Mouse (Mus musculus) hindbrain, embryonic 12.5 days (tissue): ENCODE results near the gene Pitpnc1. TPM values are rescaled to one million over a fixed set of nuclear protein-coding genes. Genes with fewer than 3 reads are reported as not detected.

Source experiments
- ATAC-seq: fragments of 200-750 bp; cut with Nextera tagmentation; 2 replicates; pipeline ENCODE4 v1.8.0; 2017; ENCODE audit warnings: moderate TSS enrichment; ENCODE audit not compliant: low FRiP score
- H3K27ac ChIP-seq: fragments of 300-500 bp; sonication (generic); 2 replicates; pipeline ENCODE4 v1.5.1; 2016; ENCODE audit warnings: mild to moderate bottlenecking
- H3K27me3 ChIP-seq: fragments of 300-500 bp; sonication (generic); 2 replicates; pipeline ENCODE4 v1.6.1; 2016; ENCODE audit warnings: mild to moderate bottlenecking
- H3K36me3 ChIP-seq: fragments of 300-500 bp; sonication (generic); 2 replicates; pipeline ENCODE4 v1.6.1; 2016; ENCODE audit warnings: mild to moderate bottlenecking
- H3K4me1 ChIP-seq: fragments of 300-500 bp; sonication (generic); 2 replicates; pipeline ENCODE4 v1.6.1; 2016
- H3K4me2 ChIP-seq: fragments of 300-500 bp; sonication (generic); replicated peaks from 2 replicates; pipeline ENCODE4 v1.6.1; 2016; ENCODE audit warnings: mild to moderate bottlenecking
- H3K4me3 ChIP-seq: fragments of 300-500 bp; sonication (generic); 2 replicates; pipeline ENCODE4 v1.5.1; 2016; ENCODE audit warnings: mild to moderate bottlenecking
- H3K9ac ChIP-seq: fragments of 300-500 bp; sonication (generic); 2 replicates; pipeline ENCODE4 v1.6.1; 2016; ENCODE audit warnings: mild to moderate bottlenecking, moderate library complexity
- H3K9me3 ChIP-seq: fragments of 300-500 bp; sonication (generic); replicated peaks from 2 replicates; pipeline ENCODE4 v1.6.1; 2016; ENCODE audit warnings: mild to moderate bottlenecking
- WGBS: fragments of 180-500 bp; shearing (Covaris S2); methylation state at CpG from one replicate; pipeline ENCODE4 v1.1.7; 2016; 5-methylcytosine and 5-hydroxymethylcytosine counted together
- polyA plus RNA-seq: library from polyadenylated mRNA; unstranded; fragments of >200 nt; fragmentation: Nextera tagmentation; extraction: Ambion mirVana; gene quantifications from 2 replicates; pipeline ENCODE4 v1.2.1, GENCODE M21; 2016

Gene Pitpnc1
- polyA plus RNA-seq, 1 experiment from 2014 or later: 36.5 TPM

GRCm38 (mm10) chr11:107447915-107448314, 22.6 kb downstream of the Pitpnc1 start:
- Histone ChIP-seq H3K27me3 (no peaks in the 10 kb centered on the region), H3K4me1 (peaks cover 13% of the 10 kb centered on the region), H3K9ac (no peak overlapping the region), H3K4me3 (no peak overlapping the region), H3K36me3 (no peaks in the 10 kb centered on the region), H3K27ac (no peak overlapping the region), H3K4me2 (no peak overlapping the region), H3K9me3 (no peaks in the 10 kb centered on the region)
- WGBS: 91% methylated on average over 9 of the region's 9 CpGs
- no peak for ATAC-seq

DNA sequence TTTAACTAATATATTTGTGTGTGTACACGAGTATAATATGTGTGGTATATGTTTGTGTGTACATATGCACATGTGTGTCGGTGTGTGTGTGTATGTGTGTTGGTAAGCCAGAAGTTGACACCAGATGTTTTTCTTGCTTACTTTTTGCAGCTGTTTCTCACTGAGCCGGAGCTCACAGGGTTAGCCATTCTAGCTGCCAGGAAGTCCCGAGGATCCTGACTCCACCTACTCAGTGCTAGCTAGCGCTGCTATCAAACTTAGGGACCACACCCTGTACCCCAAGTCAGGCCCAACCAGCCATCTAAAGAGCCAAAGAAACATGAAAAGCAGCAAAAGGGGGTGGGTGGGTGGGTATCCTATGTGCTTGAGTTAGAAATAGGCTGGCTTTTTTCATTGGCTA, 23.1 kb downstream of the Pitpnc1 start:
- Histone ChIP-seq H3K4me3 (no peak overlapping the region), H3K9ac (no peak overlapping the region), H3K27me3 (no peaks in the 10 kb centered on the region), H3K9me3 (no peaks in the 10 kb centered on the region), H3K4me1 (peaks cover 13% of the 10 kb centered on the region), H3K36me3 (no peaks in the 10 kb centered on the region), H3K27ac (no peak overlapping the region), H3K4me2 (no peak overlapping the region)
- no peak for ATAC-seq
- 82% methylated on average over 5 of the region's 5 CpGs for WGBS

DNA sequence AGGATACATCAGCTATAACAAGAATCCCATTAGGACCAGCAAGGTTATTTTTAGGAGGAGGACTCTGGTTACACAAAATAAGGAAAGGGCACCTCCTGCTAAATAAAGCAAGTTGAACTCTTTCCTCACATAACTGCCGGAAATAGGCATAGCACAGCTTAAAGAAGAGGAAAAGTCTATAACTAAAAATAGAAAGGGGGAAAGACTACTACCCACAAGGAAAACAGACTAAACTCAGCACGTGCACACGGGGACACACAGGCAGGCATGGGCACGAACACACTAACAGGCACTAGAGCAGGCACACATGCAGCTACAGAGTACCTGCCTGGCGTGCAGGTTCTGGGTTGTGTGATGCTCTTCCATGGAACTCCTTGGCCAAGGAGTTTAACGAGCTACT, 23.8 kb downstream of the Pitpnc1 start:
- Histone ChIP-seq H3K27ac (no peak overlapping the region), H3K4me1 (peaks cover 13% of the 10 kb centered on the region), H3K27me3 (no peaks in the 10 kb centered on the region), H3K9ac (no peak overlapping the region), H3K36me3 (no peaks in the 10 kb centered on the region), H3K9me3 (no peaks in the 10 kb centered on the region), H3K4me2 (no peak overlapping the region), H3K4me3 (no peak overlapping the region)
- no peak for ATAC-seq
- 83% methylated on average over 6 of the region's 6 CpGs for WGBS

- Histone ChIP-seq H3K9ac (no peak overlapping the region), H3K4me2 (no peak overlapping the region), H3K27ac (no peak overlapping the region), H3K4me1 (peaks cover 13% of the 10 kb centered on the region), H3K36me3 (no peaks in the 10 kb centered on the region), H3K4me3 (no peak overlapping the region), H3K9me3 (no peaks in the 10 kb centered on the region), H3K27me3 (no peaks in the 10 kb centered on the region)
- no peak for ATAC-seq
- 95% methylated on average over 3 of the region's 3 CpGs for WGBS
Measured at GRCm38 (mm10) chr11:107445683-107446082, 24.8 kb downstream of the Pitpnc1 start.

DNA sequence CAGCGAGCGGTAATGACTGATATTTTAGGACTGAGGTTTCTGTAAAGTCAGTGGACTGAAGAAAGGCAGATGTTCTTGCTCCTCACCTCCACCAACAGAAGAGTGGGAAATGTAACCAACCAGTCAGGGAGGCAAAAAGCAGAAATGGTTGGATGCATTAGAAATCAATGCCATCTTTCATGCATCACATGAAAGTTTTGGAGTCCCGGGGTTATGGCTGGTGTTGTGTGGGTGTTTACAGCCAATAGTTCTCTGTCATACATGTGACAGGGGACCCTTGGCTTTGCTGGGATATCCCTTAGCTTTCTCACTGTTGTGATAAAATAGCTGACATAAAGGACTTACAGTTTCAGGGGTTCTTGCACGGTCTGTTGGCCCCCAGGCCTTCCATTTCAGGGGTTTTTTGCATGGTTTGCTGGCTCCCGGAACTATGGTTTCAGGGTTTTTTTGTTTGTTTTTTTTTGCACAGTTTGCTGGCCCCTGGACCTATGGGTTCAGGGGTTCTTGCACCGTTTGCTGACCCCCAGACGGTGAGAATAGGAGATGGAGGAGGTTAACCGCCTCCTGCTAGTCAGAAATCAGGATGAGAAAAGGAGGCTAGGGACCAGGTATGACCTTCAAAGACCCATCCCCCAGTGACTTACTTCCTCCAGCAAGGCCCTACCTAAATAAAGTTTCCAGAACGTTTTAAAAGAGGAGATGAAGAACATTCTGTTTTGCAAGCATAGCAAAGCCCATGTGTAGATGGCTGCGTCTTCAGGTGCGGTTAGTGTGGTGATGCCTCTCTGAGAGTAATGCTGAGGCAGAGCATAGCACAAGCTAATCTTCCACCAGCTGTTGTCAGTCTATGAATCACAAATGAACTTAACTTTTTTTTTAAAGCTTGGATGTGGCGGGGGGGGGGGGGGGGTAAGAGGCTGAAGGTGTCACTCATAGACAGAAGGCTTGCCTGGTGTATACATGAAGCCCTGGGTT, 27.1 kb downstream of the Pitpnc1 start:
- H3K27ac ChIP-seq: no peak overlapping the region
- ATAC-seq: no peak
- no peak overlapping the region for H3K4me2 ChIP-seq
- no peaks in the 10 kb centered on the region for H3K36me3 ChIP-seq
- H3K4me3 ChIP-seq: no peak overlapping the region
- 0 out of 2 replicates have a peak, but pooled peaks cover under 1% of the 10 kb centered on the region for H3K9me3 ChIP-seq
- 82% methylated on average over 12 of the region's 12 CpGs for WGBS
- H3K27me3 ChIP-seq: no peaks in the 10 kb centered on the region
- H3K4me1 ChIP-seq: peaks cover 6% of the 10 kb centered on the region; the same call in 1 of the 2 replicates
- H3K9ac ChIP-seq: no peak overlapping the region

DNA sequence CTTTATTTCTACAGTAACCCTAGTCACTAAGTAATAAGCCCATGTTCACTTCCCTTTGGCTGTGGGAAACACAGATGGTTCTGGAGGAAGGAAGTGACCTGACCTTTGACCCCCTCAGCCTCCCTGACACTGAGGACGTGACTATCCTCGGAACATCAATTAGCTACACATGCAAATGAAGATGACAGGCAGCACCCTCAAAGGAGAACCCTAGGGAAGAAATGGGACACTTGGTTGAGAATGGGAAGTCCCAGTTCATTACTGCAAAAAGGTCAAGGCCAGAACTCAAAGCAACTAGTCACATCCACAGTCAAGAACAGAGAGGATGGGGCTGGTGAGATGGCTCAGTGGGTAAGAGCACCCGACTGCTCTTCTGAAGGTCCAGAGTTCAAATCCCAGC, 29.4 kb downstream of the Pitpnc1 start:
- H3K4me2 ChIP-seq: no peak overlapping the region
- H3K9me3 ChIP-seq: 0 out of 2 replicates have a peak, but pooled peaks cover 3% of the 10 kb centered on the region
- H3K9ac ChIP-seq: no peak overlapping the region
- H3K4me3 ChIP-seq: no peak overlapping the region
- H3K27ac ChIP-seq: no peak overlapping the region
- 47% methylated on average over 3 of the region's 3 CpGs for WGBS
- no peak for ATAC-seq
- no peaks in the 10 kb centered on the region for H3K36me3 ChIP-seq
- H3K4me1 ChIP-seq: no peaks in the 10 kb centered on the region
- no peaks in the 10 kb centered on the region for H3K27me3 ChIP-seq

DNA sequence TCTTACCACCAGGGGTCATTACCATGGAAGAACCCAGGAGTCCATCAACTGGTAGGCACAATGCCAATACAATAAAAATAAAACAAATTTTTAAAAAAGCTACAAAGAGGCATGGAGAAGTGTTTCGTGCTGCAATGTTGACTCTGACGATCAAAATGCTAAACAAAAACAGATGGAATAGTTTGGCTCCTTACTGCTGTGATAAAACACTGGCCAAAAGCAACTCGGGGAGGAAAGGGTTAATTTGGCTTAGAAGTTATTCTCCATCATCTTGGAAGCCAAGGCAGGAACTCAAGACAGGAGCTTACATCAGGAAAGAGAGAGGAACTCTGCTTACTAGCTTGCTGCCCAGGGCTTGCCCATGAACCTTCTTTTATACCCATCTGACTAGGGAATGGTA, 32.4 kb downstream of the Pitpnc1 start:
- 89% methylated on average over 3 of the region's 3 CpGs for WGBS
- ATAC-seq: no peak
- H3K9ac ChIP-seq: no peak overlapping the region

GRCm38 (mm10) chr11:107437723-107438122, 32.8 kb downstream of the Pitpnc1 start:
- WGBS: 72% methylated on average over 4 of the region's 4 CpGs

More for the DNA sequence above, 32.4 kb downstream of the Pitpnc1 start:
- Histone ChIP-seq H3K27me3 (no peaks in the 10 kb centered on the region), H3K36me3 (no peaks in the 10 kb centered on the region), H3K9me3 (0 out of 2 replicates have a peak, but pooled peaks cover 3% of the 10 kb centered on the region), H3K4me1 (peaks cover 2% of the 10 kb centered on the region), H3K4me2 (no peak overlapping the region), H3K4me3 (no peak overlapping the region), H3K27ac (no peak overlapping the region)

DNA sequence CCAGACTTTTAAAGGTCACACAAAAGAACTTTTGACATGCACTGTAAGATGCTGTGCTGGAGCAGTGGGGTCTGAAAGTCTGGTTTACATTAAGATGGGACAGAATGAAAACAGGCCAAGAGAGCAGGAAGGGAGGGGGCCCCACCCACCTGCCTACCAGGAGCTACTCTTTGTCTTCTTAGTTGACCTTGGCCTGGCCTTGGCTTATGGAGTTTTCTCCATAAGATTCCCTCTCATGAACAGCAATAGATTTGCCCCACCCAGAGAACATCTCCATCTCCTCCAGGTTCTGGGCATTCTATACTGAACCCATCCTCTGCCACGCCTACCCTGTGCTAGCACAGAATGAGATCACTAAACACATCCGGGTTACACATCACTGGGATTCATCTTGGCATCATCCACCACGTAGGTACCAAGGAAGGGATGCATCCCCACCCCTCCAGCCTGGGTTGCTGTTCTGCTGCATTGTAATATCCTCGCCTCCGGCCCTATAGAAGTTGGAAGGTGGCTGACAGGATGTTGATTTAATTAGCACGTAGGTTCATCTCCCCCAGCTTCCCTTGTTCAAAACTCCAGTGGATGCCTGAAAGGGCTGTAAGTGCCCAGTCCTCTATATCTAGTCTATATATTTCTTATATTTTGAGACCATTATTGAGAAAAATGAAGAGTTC, 34.6 kb downstream of the Pitpnc1 start:
- Histone ChIP-seq H3K27ac (no peak overlapping the region), H3K9ac (no peak overlapping the region), H3K27me3 (no peaks in the 10 kb centered on the region), H3K4me3 (no peak overlapping the region), H3K9me3 (0 out of 2 replicates have a peak, but pooled peaks cover 3% of the 10 kb centered on the region), H3K36me3 (no peaks in the 10 kb centered on the region), H3K4me2 (no peak overlapping the region), H3K4me1 (peaks cover 13% of the 10 kb centered on the region)
- ATAC-seq: no peak
- WGBS: 92% methylated on average over 6 of the region's 6 CpGs

More at GRCm38 (mm10) chr11:107437723-107438122, 32.8 kb downstream of the Pitpnc1 start:
- Histone ChIP-seq H3K4me1 (peaks cover 6% of the 10 kb centered on the region), H3K4me3 (no peak overlapping the region), H3K4me2 (no peak overlapping the region), H3K9me3 (0 out of 2 replicates have a peak, but pooled peaks cover 3% of the 10 kb centered on the region), H3K36me3 (no peaks in the 10 kb centered on the region), H3K9ac (no peak overlapping the region), H3K27me3 (no peaks in the 10 kb centered on the region), H3K27ac (no peak overlapping the region)
- no peak for ATAC-seq

DNA sequence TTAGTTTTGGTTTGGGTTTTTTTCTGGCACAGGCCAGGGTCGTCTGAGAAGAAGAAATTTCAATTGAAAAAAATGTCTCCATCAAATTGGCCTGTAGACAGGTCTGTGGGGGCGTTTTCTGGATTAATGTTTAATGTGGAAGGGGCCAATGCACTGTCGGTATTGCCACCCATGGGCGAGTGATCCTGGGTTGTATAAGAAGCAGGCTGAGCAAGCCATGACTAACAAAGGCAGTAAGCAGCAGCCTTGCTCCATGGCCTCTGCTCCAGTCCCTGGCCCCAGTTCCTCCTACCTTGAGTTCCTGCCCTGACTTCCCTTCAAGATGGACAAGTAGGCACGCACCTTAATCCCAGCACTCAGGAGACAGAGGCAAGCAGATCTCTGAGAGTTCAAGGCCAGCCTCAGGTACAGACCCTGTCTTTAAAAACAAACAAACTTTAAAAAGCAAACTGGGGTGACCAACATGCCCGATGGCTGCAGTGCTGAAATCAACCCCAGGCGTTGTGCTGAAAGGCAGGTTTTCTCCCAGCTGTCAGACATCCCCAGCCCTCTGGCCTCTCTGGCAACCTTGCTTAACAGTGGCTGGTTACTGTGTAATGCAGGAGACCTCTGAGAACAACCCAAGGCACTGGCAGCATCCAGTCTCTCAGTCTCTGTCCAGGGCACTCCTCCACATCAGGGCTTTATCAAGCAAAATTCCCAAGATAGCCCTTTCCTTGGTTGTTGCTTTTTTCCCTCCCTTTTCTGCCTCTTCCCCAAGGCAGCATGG, 39.1 kb downstream of the Pitpnc1 start:
- no peak overlapping the region for H3K27ac ChIP-seq
- 0 out of 2 replicates have a peak, but pooled peaks cover 3% of the 10 kb centered on the region for H3K9me3 ChIP-seq
- peaks cover 13% of the 10 kb centered on the region for H3K4me1 ChIP-seq
- WGBS: 84% methylated on average over 7 of the region's 7 CpGs
- H3K27me3 ChIP-seq: no peaks in the 10 kb centered on the region
- no peak overlapping the region for H3K4me3 ChIP-seq
- no peak overlapping the region for H3K4me2 ChIP-seq
- no peaks in the 10 kb centered on the region for H3K36me3 ChIP-seq
- no peak for ATAC-seq
- no peak overlapping the region for H3K9ac ChIP-seq

DNA sequence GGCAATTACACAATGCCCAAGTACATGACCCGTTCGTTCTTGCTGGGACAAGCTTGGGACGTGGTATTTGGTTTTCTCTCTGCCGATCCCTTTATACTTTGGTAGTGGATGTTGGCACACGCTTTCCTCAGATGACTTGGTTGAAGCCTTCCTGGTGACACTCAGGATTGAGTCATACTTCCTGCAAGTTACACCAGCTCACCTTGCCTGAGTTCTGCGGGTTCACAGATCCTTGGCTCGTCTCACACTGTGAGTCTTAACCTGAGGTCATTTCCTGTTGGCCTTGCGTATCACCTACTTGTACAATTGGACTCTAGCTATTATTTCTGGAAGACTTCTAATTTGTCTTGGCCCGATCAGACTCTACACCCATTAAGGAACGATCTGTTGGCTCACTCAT, 42.5 kb downstream of the Pitpnc1 start:
- no peak for ATAC-seq
- H3K9ac ChIP-seq: no peak overlapping the region
- H3K4me1 ChIP-seq: peaks cover 11% of the 10 kb centered on the region
- H3K27ac ChIP-seq: no peak overlapping the region
- 0 out of 2 replicates have a peak, but pooled peaks cover 3% of the 10 kb centered on the region for H3K9me3 ChIP-seq
- H3K36me3 ChIP-seq: no peaks in the 10 kb centered on the region
- no peaks in the 10 kb centered on the region for H3K27me3 ChIP-seq
- no peak overlapping the region for H3K4me3 ChIP-seq
- WGBS: 92% methylated on average over 10 of the region's 10 CpGs
- H3K4me2 ChIP-seq: no peak overlapping the region

- Histone ChIP-seq H3K4me1 (peaks cover 14% of the 10 kb centered on the region), H3K4me2 (no peak overlapping the region), H3K9me3 (0 out of 2 replicates have a peak, but pooled peaks cover 3% of the 10 kb centered on the region), H3K4me3 (no peak overlapping the region), H3K27me3 (no peaks in the 10 kb centered on the region), H3K36me3 (no peaks in the 10 kb centered on the region), H3K9ac (no peak overlapping the region), H3K27ac (no peak overlapping the region)
- ATAC-seq: no peak
- 80% methylated on average over 12 of the region's 12 CpGs for WGBS
Measured at GRCm38 (mm10) chr11:107424176-107424575, 46.3 kb downstream of the Pitpnc1 start.
